Mouse (Mus musculus) forebrain, embryonic 15.5 days (tissue): ENCODE measurements around the gene Gfra1. TPM values are rescaled to one million over a fixed set of nuclear protein-coding genes. Genes with fewer than 3 reads are reported as not detected.
A peak's percentile ranks its signal among the peaks of the same experiment; 100 is the strongest.

Experiments
- ATAC-seq: fragments of 200-750 bp; cut with Nextera tagmentation; replicated peaks from 2 replicates; pipeline ENCODE4 v1.8.0; 2017; ENCODE audit warnings: mild to moderate bottlenecking, moderate TSS enrichment, moderate library complexity
- H3K27ac ChIP-seq: fragments of 300-500 bp; sonication (generic); replicated peaks from 2 replicates; pipeline ENCODE4 v1.5.1; 2015; ENCODE audit warnings: mild to moderate bottlenecking, inconsistent platforms
- H3K27me3 ChIP-seq: fragments of 300-500 bp; sonication (generic); 2 replicates; pipeline ENCODE4 v1.6.1; 2015; ENCODE audit warnings: inconsistent platforms
- H3K36me3 ChIP-seq: fragments of 300-500 bp; sonication (generic); 2 replicates; pipeline ENCODE4 v1.6.1; 2015; ENCODE audit warnings: mild to moderate bottlenecking, inconsistent platforms
- H3K4me1 ChIP-seq: fragments of 300-500 bp; sonication (generic); 2 replicates; pipeline ENCODE4 v1.6.1; 2015; ENCODE audit warnings: inconsistent platforms
- H3K4me2 ChIP-seq: fragments of 300-500 bp; sonication (generic); replicated peaks from 2 replicates; pipeline ENCODE4 v1.6.1; 2015; ENCODE audit warnings: mild to moderate bottlenecking, inconsistent platforms
- H3K4me3 ChIP-seq: fragments of 300-500 bp; sonication (generic); 2 replicates; pipeline ENCODE4 v1.5.1; 2015; ENCODE audit warnings: mild to moderate bottlenecking, inconsistent platforms
- H3K9ac ChIP-seq: fragments of 300-500 bp; sonication (generic); replicated peaks from 2 replicates; pipeline ENCODE4 v1.6.1; 2015; ENCODE audit warnings: mild to moderate bottlenecking, inconsistent platforms
- H3K9me3 ChIP-seq: fragments of 300-500 bp; sonication (generic); 2 replicates; pipeline ENCODE4 v1.6.1; 2016; ENCODE audit warnings: inconsistent platforms
- WGBS: fragments of 180-500 bp; shearing (Covaris S2); methylation state at CpG from one replicate; pipeline ENCODE4 v1.1.7; 2015; ENCODE audit warnings: mixed read lengths; 5-methylcytosine and 5-hydroxymethylcytosine counted together
- polyA plus RNA-seq: library from polyadenylated mRNA; unstranded; fragments of >200 nt; fragmentation: Nextera tagmentation; extraction: Ambion mirVana; gene quantifications from 2 replicates; pipeline ENCODE4 v1.2.1, GENCODE M21; 2015

The Gfra1 gene
- polyA plus RNA-seq, 1 experiment from 2014 or later: 12.1 TPM

GRCm38 (mm10) chr19:58437441-58438071 is 18.2 kb downstream of the Gfra1 start:
- 52% methylated on average over 10 of the region's 10 CpGs for WGBS
- peaks cover 8% of the 10 kb centered on the region for H3K4me1 ChIP-seq
- H3K4me3 ChIP-seq: no peak overlapping the region
- H3K4me2 ChIP-seq: no peak overlapping the region
- no peak for ATAC-seq
- H3K27ac ChIP-seq: peak overlapping the region; percentile 29; the same call in 1 of the 2 replicates
- H3K9me3 ChIP-seq: no peaks in the 10 kb centered on the region
- H3K9ac ChIP-seq: no peak overlapping the region
- no peaks in the 10 kb centered on the region for H3K36me3 ChIP-seq
- H3K27me3 ChIP-seq: no peaks in the 10 kb centered on the region

DNA sequence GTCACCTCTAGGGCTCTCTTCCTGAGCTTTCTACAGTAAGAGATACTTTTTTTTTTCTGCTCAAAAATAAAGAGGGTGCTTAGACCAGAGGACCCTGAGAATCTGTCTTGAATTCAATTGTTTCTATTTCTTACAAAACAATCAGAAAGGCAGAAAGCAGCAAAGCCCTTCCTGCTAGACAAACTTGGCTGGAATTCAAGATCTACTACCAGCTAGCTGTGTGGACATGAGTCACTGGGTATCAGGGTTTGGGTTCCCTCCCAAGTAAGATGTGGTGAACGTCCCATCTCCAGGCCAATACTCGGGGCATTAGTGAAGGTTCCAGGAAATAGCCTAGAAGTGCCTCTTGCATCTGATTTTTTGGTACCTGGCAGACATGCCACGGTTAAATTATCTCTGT is 18.8 kb downstream of the Gfra1 start:
- Histone ChIP-seq H3K4me2 (no peak overlapping the region), H3K4me1 (peaks cover 8% of the 10 kb centered on the region), H3K9ac (no peak overlapping the region), H3K36me3 (no peaks in the 10 kb centered on the region), H3K4me3 (no peak overlapping the region), H3K27ac (no peak overlapping the region), H3K27me3 (no peaks in the 10 kb centered on the region), H3K9me3 (no peaks in the 10 kb centered on the region)
- WGBS: 77% methylated on average over 3 of the region's 3 CpGs
- ATAC-seq: no peak

DNA sequence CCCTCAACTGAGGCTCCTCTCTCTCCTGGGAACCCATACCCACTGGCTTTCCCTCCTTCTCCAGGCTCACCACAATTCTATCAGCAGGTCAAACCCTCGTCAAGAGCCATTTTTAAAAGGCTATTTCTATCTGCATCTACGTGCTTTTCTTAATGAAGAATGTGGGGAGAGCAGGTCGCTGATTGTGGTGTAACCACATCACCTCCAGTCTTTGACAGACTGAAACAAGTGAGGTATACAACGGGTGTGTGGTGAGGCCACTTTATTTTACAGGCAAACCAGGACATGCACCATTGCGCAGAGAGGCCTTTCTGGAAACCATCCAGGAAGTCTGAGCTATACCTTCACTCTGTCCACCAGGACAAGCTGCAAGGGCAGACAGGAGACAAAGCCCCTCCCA is 19.8 kb downstream of the Gfra1 start:
- Histone ChIP-seq H3K4me3 (no peak overlapping the region), H3K4me2 (no peak overlapping the region), H3K27ac (no peak overlapping the region), H3K27me3 (no peaks in the 10 kb centered on the region), H3K9ac (no peak overlapping the region), H3K4me1 (peaks cover 8% of the 10 kb centered on the region), H3K36me3 (no peaks in the 10 kb centered on the region), H3K9me3 (no peaks in the 10 kb centered on the region)
- 79% methylated on average over 5 of the region's 5 CpGs for WGBS
- ATAC-seq: no peak

DNA sequence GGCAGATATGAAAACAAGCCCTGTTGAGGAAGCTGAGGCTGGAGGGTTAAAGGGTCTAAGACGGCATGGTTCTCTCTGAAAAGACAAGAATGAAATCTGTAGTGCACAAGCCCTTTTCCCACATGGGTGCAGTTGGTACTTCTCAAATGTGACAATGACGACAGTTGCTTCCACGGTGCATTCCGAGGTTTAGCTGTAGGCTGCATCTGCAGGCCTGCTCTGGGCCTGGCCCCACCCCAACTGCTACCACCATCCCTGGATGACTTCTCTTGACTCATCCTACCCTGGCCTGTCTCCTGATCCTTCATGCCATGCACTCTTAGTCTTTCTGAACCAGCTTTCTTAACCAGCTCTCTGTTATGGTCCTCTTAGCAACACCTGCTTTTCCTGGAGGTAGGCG is 22.9 kb downstream of the Gfra1 start:
- 91% methylated on average over 5 of the region's 5 CpGs for WGBS
- ATAC-seq: no peak
- Histone ChIP-seq H3K27me3 (no peaks in the 10 kb centered on the region), H3K4me1 (peaks cover 8% of the 10 kb centered on the region), H3K4me3 (no peak overlapping the region), H3K9me3 (no peaks in the 10 kb centered on the region), H3K36me3 (no peaks in the 10 kb centered on the region), H3K9ac (no peak overlapping the region), H3K27ac (no peak overlapping the region), H3K4me2 (no peak overlapping the region)

- no peak overlapping the region for H3K9ac ChIP-seq
- H3K4me3 ChIP-seq: no peak overlapping the region
- no peak for ATAC-seq
- no peaks in the 10 kb centered on the region for H3K36me3 ChIP-seq
- H3K27ac ChIP-seq: no peak overlapping the region
- H3K4me2 ChIP-seq: no peak overlapping the region
- no peaks in the 10 kb centered on the region for H3K4me1 ChIP-seq
- H3K27me3 ChIP-seq: no peaks in the 10 kb centered on the region
- WGBS: 86% methylated on average over 4 of the region's 4 CpGs
- no peaks in the 10 kb centered on the region for H3K9me3 ChIP-seq
Measured at GRCm38 (mm10) chr19:58428546-58428945, 27.2 kb downstream of the Gfra1 start.

DNA sequence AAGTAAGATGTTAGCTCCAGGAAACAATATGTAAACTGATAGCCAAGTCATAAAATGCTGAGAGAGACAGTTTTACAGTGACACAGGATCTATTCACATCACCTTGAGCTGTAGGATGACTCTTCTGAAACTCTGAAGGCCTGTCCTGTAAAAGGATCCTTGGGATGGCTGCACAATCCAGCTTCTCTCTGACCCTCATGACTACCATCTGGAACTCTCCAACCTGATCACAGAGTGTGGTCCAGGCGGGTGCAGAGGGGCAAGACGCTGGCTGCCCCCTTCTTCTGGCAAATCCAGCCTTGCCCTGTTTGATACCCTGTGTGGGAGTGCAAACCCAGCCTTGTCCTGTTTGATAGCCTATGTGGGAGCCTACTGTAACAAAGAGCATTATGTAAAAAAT is 28.4 kb downstream of the Gfra1 start:
- Histone ChIP-seq H3K4me1 (no peaks in the 10 kb centered on the region), H3K9me3 (no peaks in the 10 kb centered on the region), H3K27ac (no peak overlapping the region), H3K27me3 (no peaks in the 10 kb centered on the region), H3K36me3 (no peaks in the 10 kb centered on the region), H3K4me2 (no peak overlapping the region), H3K9ac (no peak overlapping the region), H3K4me3 (no peak overlapping the region)
- ATAC-seq: no peak
- WGBS: 92% methylated on average over 2 of the region's 2 CpGs

- no peaks in the 10 kb centered on the region for H3K9me3 ChIP-seq
- H3K27me3 ChIP-seq: no peaks in the 10 kb centered on the region
- H3K4me2 ChIP-seq: no peak overlapping the region
- WGBS: 92% methylated on average over 2 of the region's 2 CpGs
- H3K36me3 ChIP-seq: no peaks in the 10 kb centered on the region
- no peak overlapping the region for H3K27ac ChIP-seq
- no peak overlapping the region for H3K9ac ChIP-seq
- H3K4me1 ChIP-seq: no peaks in the 10 kb centered on the region
- no peak overlapping the region for H3K4me3 ChIP-seq
- ATAC-seq: no peak
Measured at GRCm38 (mm10) chr19:58424928-58425327, 30.8 kb downstream of the Gfra1 start.

- Histone ChIP-seq H3K4me2 (no peak overlapping the region), H3K27ac (no peak overlapping the region), H3K4me1 (no peaks in the 10 kb centered on the region), H3K9me3 (no peaks in the 10 kb centered on the region), H3K36me3 (no peaks in the 10 kb centered on the region), H3K4me3 (no peak overlapping the region), H3K27me3 (no peaks in the 10 kb centered on the region), H3K9ac (no peak overlapping the region)
- WGBS: 83% methylated on average over 3 of the region's 3 CpGs
- no peak for ATAC-seq
Measured at GRCm38 (mm10) chr19:58424179-58424578, 31.5 kb downstream of the Gfra1 start.

DNA sequence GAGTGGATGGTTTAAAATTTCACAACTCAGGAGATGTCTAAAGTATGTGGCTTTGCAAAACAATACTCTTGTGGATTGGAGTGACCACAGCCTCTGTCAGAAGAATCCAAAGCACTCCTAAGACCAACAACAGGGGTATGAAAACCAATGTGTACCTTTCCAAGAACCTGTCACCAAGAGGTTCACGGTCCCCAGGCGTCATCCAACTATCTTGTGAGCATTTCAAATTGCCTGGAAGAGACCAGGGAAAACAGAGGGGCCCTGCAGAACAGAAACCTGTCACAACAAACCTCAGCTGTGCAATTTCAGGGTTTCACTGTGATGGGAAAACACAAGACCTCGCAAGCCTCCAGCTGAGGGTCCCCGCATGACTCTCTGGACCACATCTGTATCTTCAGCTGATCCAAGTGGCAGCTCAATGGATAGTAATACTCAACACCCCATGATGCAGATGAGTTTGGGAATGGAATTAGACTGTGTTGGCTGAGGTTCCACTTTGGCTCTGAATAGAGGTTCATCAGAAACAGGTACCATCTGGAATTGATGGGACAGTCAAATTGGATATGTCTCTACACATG is 32.7 kb downstream of the Gfra1 start:
- H3K4me2 ChIP-seq: no peak overlapping the region
- H3K4me1 ChIP-seq: no peaks in the 10 kb centered on the region
- no peak overlapping the region for H3K4me3 ChIP-seq
- no peaks in the 10 kb centered on the region for H3K36me3 ChIP-seq
- no peak for ATAC-seq
- H3K27me3 ChIP-seq: no peaks in the 10 kb centered on the region
- no peak overlapping the region for H3K9ac ChIP-seq
- no peak overlapping the region for H3K27ac ChIP-seq
- 92% methylated on average over 4 of the region's 4 CpGs for WGBS
- H3K9me3 ChIP-seq: no peaks in the 10 kb centered on the region

GRCm38 (mm10) chr19:58419685-58420084 is 36.0 kb downstream of the Gfra1 start:
- no peak for ATAC-seq
- H3K9me3 ChIP-seq: no peaks in the 10 kb centered on the region
- H3K27me3 ChIP-seq: no peaks in the 10 kb centered on the region
- H3K36me3 ChIP-seq: no peaks in the 10 kb centered on the region
- no peak overlapping the region for H3K9ac ChIP-seq
- 62% methylated on average over 3 of the region's 3 CpGs for WGBS
- no peaks in the 10 kb centered on the region for H3K4me1 ChIP-seq
- H3K4me2 ChIP-seq: no peak overlapping the region
- no peak overlapping the region for H3K27ac ChIP-seq
- no peak overlapping the region for H3K4me3 ChIP-seq

DNA sequence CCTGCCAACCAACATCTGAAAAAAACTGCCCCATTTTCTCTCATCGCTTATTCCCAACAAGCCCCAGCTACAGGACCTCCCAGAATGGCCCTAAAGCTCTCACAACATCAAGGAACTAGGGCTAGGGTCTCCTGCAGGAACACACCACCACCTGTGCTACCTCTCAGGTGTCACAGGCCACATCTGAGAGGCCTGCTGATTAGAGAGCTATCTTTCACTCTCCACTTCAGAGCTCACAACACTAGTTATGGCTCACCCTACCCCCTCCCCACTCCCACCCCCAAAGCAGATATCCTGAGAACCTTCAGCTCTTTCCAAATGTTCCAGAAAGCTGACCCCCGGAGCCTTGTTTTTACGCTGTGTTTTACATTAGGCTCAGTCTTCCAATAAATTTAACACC is 36.4 kb downstream of the Gfra1 start:
- Histone ChIP-seq H3K27me3 (no peaks in the 10 kb centered on the region), H3K9ac (no peak overlapping the region), H3K4me3 (no peak overlapping the region), H3K27ac (no peak overlapping the region), H3K4me2 (no peak overlapping the region), H3K9me3 (no peaks in the 10 kb centered on the region), H3K4me1 (no peaks in the 10 kb centered on the region), H3K36me3 (no peaks in the 10 kb centered on the region)
- ATAC-seq: no peak
- WGBS: 93% methylated on average over 3 of the region's 3 CpGs

- Histone ChIP-seq H3K4me3 (no peak overlapping the region), H3K9me3 (no peaks in the 10 kb centered on the region), H3K4me1 (peaks cover 3% of the 10 kb centered on the region; the same call in 1 of the 2 replicates), H3K36me3 (no peaks in the 10 kb centered on the region), H3K27ac (no peak overlapping the region), H3K9ac (no peak overlapping the region), H3K4me2 (no peak overlapping the region), H3K27me3 (no peaks in the 10 kb centered on the region)
- WGBS: 82% methylated on average over 4 of the region's 4 CpGs
- ATAC-seq: no peak
Measured at GRCm38 (mm10) chr19:58415173-58415572, 40.5 kb downstream of the Gfra1 start.

DNA sequence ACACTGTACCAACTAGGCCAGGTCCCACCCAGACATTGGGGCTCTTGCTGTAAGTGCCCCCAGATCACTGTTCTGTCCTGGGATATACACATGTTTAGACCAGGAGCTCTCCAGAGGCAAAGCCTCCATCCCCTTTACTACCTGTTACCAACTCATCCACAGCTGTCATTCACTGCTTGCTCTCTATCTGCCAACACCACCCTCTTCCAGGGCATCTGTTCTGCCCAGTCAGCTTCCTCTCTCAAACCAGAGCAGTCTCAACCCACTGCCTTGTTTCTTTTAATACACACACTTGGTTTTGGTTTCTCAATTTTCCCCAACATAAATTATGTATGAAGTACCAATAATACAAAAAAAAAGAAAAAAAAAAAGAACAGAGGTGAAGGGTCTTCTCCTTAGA is 41.0 kb downstream of the Gfra1 start:
- Histone ChIP-seq H3K4me3 (no peak overlapping the region), H3K4me2 (no peak overlapping the region), H3K9ac (no peak overlapping the region)

More for the DNA sequence above, 41.0 kb downstream of the Gfra1 start:
- Histone ChIP-seq H3K27me3 (no peaks in the 10 kb centered on the region), H3K9me3 (no peaks in the 10 kb centered on the region), H3K4me1 (peaks cover 3% of the 10 kb centered on the region; the same call in 1 of the 2 replicates), H3K27ac (no peak overlapping the region), H3K36me3 (no peaks in the 10 kb centered on the region)
- no peak for ATAC-seq
